ENCODE assay signal across 11 mouse cellular contexts in the genomic region with DNA sequence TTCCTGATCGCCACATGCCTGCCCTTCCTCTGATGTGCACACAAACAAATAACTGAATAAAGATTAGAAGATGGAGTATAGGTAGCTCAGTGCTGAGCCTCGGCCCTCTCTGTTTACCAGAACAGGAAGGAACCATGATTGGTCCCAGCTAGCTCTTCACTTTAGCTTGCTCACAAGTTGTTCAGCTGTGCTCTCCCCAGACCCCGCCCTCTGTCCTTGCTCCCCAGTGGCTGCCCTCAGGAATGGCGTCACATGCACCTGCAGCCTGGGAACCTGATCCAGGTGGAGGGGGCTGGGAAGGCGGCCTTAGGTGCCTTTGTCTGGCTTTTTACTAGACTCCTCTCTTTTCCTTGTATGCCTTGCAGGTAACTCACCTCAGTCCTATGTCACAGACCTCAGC. TPM values are rescaled to one million over a fixed set of nuclear protein-coding genes. Genes with fewer than 3 reads are reported as not detected.
A peak's percentile ranks its signal among the peaks of the same experiment; 100 is the strongest.
DNase-seq lines count a peak whose midpoint lies in the region; ATAC-seq and TF ChIP-seq lines count a peak whose summit lies in the region.
"Had no signal": no experiment of that assay in that cellular context is flagged by ENCODE, and none has a peak within 500 bp of the region (broad histone marks: within the 10 kb centered on the region; RNA-seq: fewer than 3 reads in every experiment).

No protein-coding gene starts in this region.

- H3K4me3 ChIP-seq in cerebellum, adult 2 months (replicated peaks; ENCODE audit: insufficient read depth, low read depth, low read length) = peak overlapping the region; percentile 88
- no peak overlapping the region for H3K4me3 ChIP-seq in neural tube, embryonic 13.5 days
- H3K4me3 ChIP-seq in neural tube, embryonic 15.5 days (replicated peaks) = no peak overlapping the region
- no peak overlapping the region for H3K4me3 ChIP-seq in stomach, postnatal 0 days (ENCODE audit: low read depth, low read length)
- H3K4me3 ChIP-seq: megakaryocyte, embryonic 14.5 days had no signal

- H3K36me3 ChIP-seq in neural tube, embryonic 13.5 days = no peaks in the 10 kb centered on the region
- H3K36me3 ChIP-seq in neural tube, embryonic 15.5 days = no peaks in the 10 kb centered on the region
- H3K36me3 ChIP-seq in stomach, postnatal 0 days (ENCODE audit: control insufficient read depth, insufficient read depth, low read length) = no peaks in the 10 kb centered on the region

- peak overlapping the region; percentile 96 for H3K27ac ChIP-seq in cerebellum, adult 2 months (ENCODE audit: insufficient read depth, low read length)
- H3K27ac ChIP-seq in neural tube, embryonic 13.5 days (replicated peaks) = no peak overlapping the region
- no peak overlapping the region for H3K27ac ChIP-seq in neural tube, embryonic 15.5 days (replicated peaks)
- H3K27ac ChIP-seq in stomach, postnatal 0 days (replicated peaks) = peak overlapping the region; percentile 84

- no peak for TF ChIP-seq CTCF in cerebellum, adult 2 months (IDR thresholded peaks at IDR 0.05; ENCODE audit: borderline replicate concordance, insufficient read depth, low read depth, low read length)
- TF ChIP-seq CTCF in stomach, postnatal 0 days (IDR thresholded peaks at IDR 0.05; ENCODE audit: low read depth) = no peak

- 0 out of 2 replicates have a peak overlapping the region, but pooled peaks have one; percentile 4 for H3K9ac ChIP-seq in neural tube, embryonic 13.5 days
- H3K9ac ChIP-seq in neural tube, embryonic 15.5 days (replicated peaks) = no peak overlapping the region
- no peak overlapping the region for H3K9ac ChIP-seq in stomach, postnatal 0 days (ENCODE audit: low read length)

- TF ChIP-seq EP300 in stomach, postnatal 0 days (optimal IDR thresholded peaks at IDR 0.05) = no peak

- WGBS in cerebellum, adult 2 months = 57% methylated on average over 5 of the region's 5 CpGs
- WGBS in neural tube, embryonic 13.5 days = 69% methylated on average over 5 of the region's 5 CpGs
- 80% methylated on average over 5 of the region's 5 CpGs for WGBS in neural tube, embryonic 15.5 days
- 63% methylated on average over 5 of the region's 5 CpGs for WGBS in stomach, postnatal 0 days

- H3K4me2 ChIP-seq in neural tube, embryonic 13.5 days = no peak overlapping the region
- no peak overlapping the region for H3K4me2 ChIP-seq in neural tube, embryonic 15.5 days
- H3K4me2 ChIP-seq in stomach, postnatal 0 days (replicated peaks; ENCODE audit: low read depth) = no peak overlapping the region

- no peaks in the 10 kb centered on the region for H3K9me3 ChIP-seq in neural tube, embryonic 13.5 days
- no peaks in the 10 kb centered on the region for H3K9me3 ChIP-seq in neural tube, embryonic 15.5 days (replicated peaks)
- no peaks in the 10 kb centered on the region for H3K9me3 ChIP-seq in stomach, postnatal 0 days (ENCODE audit: control insufficient read depth, low read length)
- H3K9me3 ChIP-seq: megakaryocyte, embryonic 14.5 days had no signal

- H3K4me1 ChIP-seq in cerebellum, adult 2 months (ENCODE audit: control insufficient read depth, insufficient read depth, low read length) = peaks cover 15% of the 10 kb centered on the region
- H3K4me1 ChIP-seq in neural tube, embryonic 13.5 days (replicated peaks) = peaks cover 26% of the 10 kb centered on the region
- H3K4me1 ChIP-seq in neural tube, embryonic 15.5 days = peaks cover 20% of the 10 kb centered on the region
- no peaks in the 10 kb centered on the region for H3K4me1 ChIP-seq in stomach, postnatal 0 days (replicated peaks; ENCODE audit: control insufficient read depth, insufficient read depth)

- H3K27me3 ChIP-seq in cerebellum, adult 2 months (ENCODE audit: control insufficient read depth, insufficient read depth, low read length) = no peaks in the 10 kb centered on the region
- no peaks in the 10 kb centered on the region for H3K27me3 ChIP-seq in neural tube, embryonic 13.5 days
- no peaks in the 10 kb centered on the region for H3K27me3 ChIP-seq in neural tube, embryonic 15.5 days (replicated peaks)
- H3K27me3 ChIP-seq in stomach, postnatal 0 days (ENCODE audit: control insufficient read depth, insufficient read depth, low read length) = no peaks in the 10 kb centered on the region
- H3K27me3 ChIP-seq: megakaryocyte, embryonic 14.5 days had no signal

- TF ChIP-seq POLR2A in cerebellum, adult 2 months (IDR thresholded peaks at IDR 0.05; ENCODE audit: borderline replicate concordance, insufficient read depth, low read length) = no peak

- peak; percentile 43 to 48 for DNase-seq in cerebellum, adult 2 months
- DNase-seq in cerebellum, adult 8-10 months = no peak
- peak; percentile 73 to 80 for DNase-seq in kidney, postnatal 36 days
- peak; percentile 78 for DNase-seq in stomach, postnatal 0 days (ENCODE audit: low spot score)
- no peak for DNase-seq in urinary bladder, postnatal 25 days (ENCODE audit: low spot score)
- DNase-seq in B cell, adult 2 months = no peak
- DNase-seq: heart, postnatal 14 days had no signal

- ATAC-seq in neural tube, embryonic 13.5 days (ENCODE audit: low read depth) = no peak
- no peak for ATAC-seq in neural tube, embryonic 15.5 days (ENCODE audit: low FRiP score)
- ATAC-seq in stomach, postnatal 0 days (ENCODE audit: low FRiP score, low TSS enrichment) = peak; percentile 76

RNA-seq across cellular contexts. Expression of a gene that starts 9.4 kb away (rescaled TPM):
- polyA plus RNA-seq in cerebellum, adult 2 months (2012; rRNA removed) = 128 and 129 TPM in 2 replicates
- polyA plus RNA-seq in neural tube, embryonic 13.5 days (2015; fragmentation: Nextera tagmentation; extraction: Ambion mirVana) = 146 and 157 TPM in 2 replicates
- polyA plus RNA-seq in neural tube, embryonic 15.5 days (2015; fragmentation: Nextera tagmentation; extraction: Ambion mirVana) = 97.4 and 104 TPM in 2 replicates
- polyA plus RNA-seq in stomach, postnatal 0 days (2015; fragmentation: Nextera tagmentation; extraction: Ambion mirVana) = 29.0 and 33.0 TPM in 2 replicates

RNA-seq across cellular contexts. Expression of a gene that starts 37.8 kb away (rescaled TPM):
- not detected in 2 replicates for polyA plus RNA-seq in cerebellum, adult 2 months (2012; rRNA removed)
- polyA plus RNA-seq in neural tube, embryonic 13.5 days (2015; fragmentation: Nextera tagmentation; extraction: Ambion mirVana) = not detected in 2 replicates
- polyA plus RNA-seq in neural tube, embryonic 15.5 days (2015; fragmentation: Nextera tagmentation; extraction: Ambion mirVana) = not detected in 2 replicates
- 0.07 TPM in 1 of 2 replicates, not detected in the other for polyA plus RNA-seq in stomach, postnatal 0 days (2015; fragmentation: Nextera tagmentation; extraction: Ambion mirVana)
- polyA plus RNA-seq: forebrain, embryonic 11.5 days had no signal

RNA-seq across cellular contexts. Expression of a gene that starts 39.4 kb away (rescaled TPM):
- polyA plus RNA-seq in cerebellum, adult 2 months (2012; rRNA removed) = 141 and 142 TPM in 2 replicates
- polyA plus RNA-seq in neural tube, embryonic 13.5 days (2015; fragmentation: Nextera tagmentation; extraction: Ambion mirVana) = 157 and 164 TPM in 2 replicates
- polyA plus RNA-seq in neural tube, embryonic 15.5 days (2015; fragmentation: Nextera tagmentation; extraction: Ambion mirVana) = 157 and 175 TPM in 2 replicates
- 257 and 271 TPM in 2 replicates for polyA plus RNA-seq in stomach, postnatal 0 days (2015; fragmentation: Nextera tagmentation; extraction: Ambion mirVana)

Comparison
In these comparisons a context has a peak if more than half of its experiments do, and no peak if none do; other contexts are left out.
1. DNase-seq: peak in cerebellum, adult 2 months (2 of 2), kidney, postnatal 36 days (2 of 2) and stomach, postnatal 0 days (single experiment); none in cerebellum, adult 8-10 months (single experiment), urinary bladder, postnatal 25 days (single experiment) and B cell, adult 2 months (0 of 2).
2. H3K27ac ChIP-seq: peak in cerebellum, adult 2 months (single experiment) and stomach, postnatal 0 days (single experiment); none in neural tube, embryonic 13.5 days (single experiment) and neural tube, embryonic 15.5 days (single experiment).